In genomic region chr1:87316672-87317071, GRCm38 (mm10) we compare ENCODE assay signal across 9 mouse cellular contexts. TPM values are rescaled to one million over a fixed set of nuclear protein-coding genes. Genes with fewer than 3 reads are reported as not detected.
DNase-seq lines count a peak whose midpoint lies in the region; TF ChIP-seq lines count a peak whose summit lies in the region.
"Had no signal": no experiment of that assay in that cellular context is flagged by ENCODE, and none has a peak within 500 bp of the region (broad histone marks: within the 10 kb centered on the region; RNA-seq: fewer than 3 reads in every experiment).

No protein-coding gene starts in this region.

- no peaks in the 10 kb centered on the region for H3K4me1 ChIP-seq in heart, adult 2 months (ENCODE audit: control insufficient read depth, insufficient read depth, low read length)
- H3K4me1 ChIP-seq: midbrain, embryonic 12.5 days had no signal

- H3K4me3 ChIP-seq in heart, adult 2 months, result no peak overlapping the region
- H3K4me3 ChIP-seq: midbrain, embryonic 12.5 days had no signal

- no peak for TF ChIP-seq CTCF in heart, adult 2 months (IDR thresholded peaks at IDR 0.05)

- H3K27ac ChIP-seq in heart, adult 2 months, result no peak overlapping the region
- H3K27ac ChIP-seq: midbrain, embryonic 12.5 days had no signal

- peak; percentile 42 to 50 for DNase-seq in heart, postnatal 10 days
- no peak for DNase-seq in heart, adult 2 months
- DNase-seq in testis, postnatal 10 days (ENCODE audit: low spot score), result peak; percentile 74
- no peak for DNase-seq in testis, postnatal 14 days (ENCODE audit: low spot score)
- DNase-seq in kidney, postnatal 10 days, result peak; percentile 88
- DNase-seq in right cerebral cortex, postnatal 10 days (ENCODE audit: low spot score in 2 of 2), result peak; percentile 66 to 74
- DNase-seq in spleen, postnatal 14 days (ENCODE audit: low spot score in 2 of 2), result no peak
- no peak for DNase-seq in Muller cell, postnatal 12 days (ENCODE audit: inconsistent ontology term)

- no peak overlapping the region for H3K9ac ChIP-seq in heart, adult 2 months (ENCODE audit: low read depth, low read length)
- H3K9ac ChIP-seq: midbrain, embryonic 12.5 days had no signal

- TF ChIP-seq EP300 in heart, adult 2 months (IDR thresholded peaks at IDR 0.05; ENCODE audit: insufficient read depth, low read depth, low read length), result no peak

- no peaks in the 10 kb centered on the region for H3K36me3 ChIP-seq in heart, adult 2 months (ENCODE audit: control insufficient read depth, insufficient read depth, low read length)
- H3K36me3 ChIP-seq: midbrain, embryonic 12.5 days had no signal

- no peak for TF ChIP-seq POLR2A in heart, adult 2 months (IDR thresholded peaks at IDR 0.05; ENCODE audit: insufficient read depth, low read depth, low read length)

- H3K79me2 ChIP-seq in heart, adult 2 months (replicated peaks; ENCODE audit: control insufficient read depth, insufficient read depth, low read length), result no peaks in the 10 kb centered on the region

- 13% methylated on average over 3 of the region's 3 CpGs for WGBS in heart, adult 2 months

- no peaks in the 10 kb centered on the region for H3K27me3 ChIP-seq in heart, adult 2 months (ENCODE audit: control insufficient read depth, insufficient read depth, low read length)
- H3K27me3 ChIP-seq: midbrain, embryonic 12.5 days had no signal

- intact Hi-C loops in heart, postnatal 10 days (cut with DNase I), result no loop called here
- intact Hi-C loops in heart, adult 2 months (cut with DNase I), result no loop called here

RNA-seq across cellular contexts. Expression of gene Gigyf2, which starts 10.1 kb away (rescaled TPM):
- total RNA-seq in heart, postnatal 10 days (2021), result 10 to 100 TPM; 46.6 to 53.5 TPM
- 10 to 100 TPM; 47.4 to 47.7 TPM for total RNA-seq in heart, adult 2 months (2021)
- polyA plus RNA-seq in heart, adult 2 months (2012; rRNA removed), result 19.3 and 33.5 TPM in 2 replicates

RNA-seq across cellular contexts. Expression of gene Efhd1, which starts 52.5 kb away (rescaled TPM):
- total RNA-seq in heart, postnatal 10 days (2021), result 1 to 10 TPM; 6.4 to 6.8 TPM
- 1 to 10 TPM; 3.1 to 5.1 TPM for total RNA-seq in heart, adult 2 months (2021)
- 6.6 and 12.3 TPM in 2 replicates for polyA plus RNA-seq in heart, adult 2 months (2012; rRNA removed)

Comparison
In these comparisons a context has a peak if more than half of its experiments do, and no peak if none do; other contexts are left out.
1. DNase-seq: peak in heart, postnatal 10 days (2 of 2), testis, postnatal 10 days (single experiment), kidney, postnatal 10 days (single experiment) and right cerebral cortex, postnatal 10 days (2 of 2); none in heart, adult 2 months (0 of 2), testis, postnatal 14 days (single experiment), spleen, postnatal 14 days (0 of 2) and Muller cell, postnatal 12 days (single experiment).